Mouse (Mus musculus): ENCODE results near the gene Trnp1.
A peak's percentile ranks its signal among the peaks of the same experiment; 100 is the strongest.

Trnp1 gene

GRCm38 (mm10) chr4:133452433-133452832, 45.9 kb downstream of the Trnp1 start:
- no peak for DNase-seq

GRCm38 (mm10) chr4:133451536-133451935, 46.8 kb downstream of the Trnp1 start:
- DNase-seq: peak; percentile 84

GRCm38 (mm10) chr4:133449726-133450125, 48.6 kb downstream of the Trnp1 start:
- DNase-seq: peak; percentile 52

- no peak for DNase-seq
These were observed 49.5 kb downstream of the Trnp1 start for GRCm38 (mm10) chr4:133448708-133449388.

GRCm38 (mm10) chr4:133447967-133448366, 50.4 kb downstream of the Trnp1 start:
- DNase-seq: no peak

GRCm38 (mm10) chr4:133447366-133447765, 51.0 kb downstream of the Trnp1 start:
- DNase-seq: no peak

- no peak for DNase-seq
These were observed 52.6 kb downstream of the Trnp1 start for GRCm38 (mm10) chr4:133445727-133446126.

- DNase-seq: no peak
These were observed 55.3 kb downstream of the Trnp1 start for GRCm38 (mm10) chr4:133443085-133443484.

- no peak for DNase-seq
These were observed 56.2 kb downstream of the Trnp1 start for GRCm38 (mm10) chr4:133442194-133442593.
